Mouse (Mus musculus): ENCODE measurements at regions not wholly inside any gene's neighbourhood (a gene's known extent, or its start where the extent isn't known, plus 50 kb on each side); places are given as distances from the start of the nearest gene placed in this dataset.
A peak's percentile ranks its signal among the peaks of the same experiment; 100 is the strongest.

GRCm38 (mm10) chr8:63587871-63588270, 364.2 kb downstream of the Sgo2b start:
- DNase-seq, result no peak

GRCm38 (mm10) chr8:63574500-63574899, 377.5 kb downstream of the Sgo2b start:
- DNase-seq, result no peak

GRCm38 (mm10) chr8:63539296-63539695, 412.8 kb downstream of the Sgo2b start:
- no peak for DNase-seq

- DNase-seq, result peak in 1 of 2 experiments; percentile 0
These were observed 422.1 kb downstream of the Sgo2b start for GRCm38 (mm10) chr8:63529763-63530558.
